Mouse (Mus musculus): Measurements from ENCODE around the gene Olfr616. TPM values are rescaled to one million over a fixed set of nuclear protein-coding genes. Genes with fewer than 3 reads are reported as not detected.

Gene Olfr616
- not detected for polyA plus RNA-seq (2015; fragmentation: Illumina TruSeq; extraction: RNeasy Lipid Tissue Mini Kit (QIAGEN cat#74804); ENCODE audit: low read depth, low replicate concordance)

GRCm38 (mm10) chr7:103569043-103569442 is at the start of gene Olfr616:
Gene Olfr616 (minus strand): TSS chr7:103569143.

GRCm38 (mm10) chr7:103612434-103612833 is 43.5 kb upstream of the Olfr616 start, which contains the start of gene Olfr620:
Gene Olfr620 (minus strand): TSS chr7:103612534.

DNA sequence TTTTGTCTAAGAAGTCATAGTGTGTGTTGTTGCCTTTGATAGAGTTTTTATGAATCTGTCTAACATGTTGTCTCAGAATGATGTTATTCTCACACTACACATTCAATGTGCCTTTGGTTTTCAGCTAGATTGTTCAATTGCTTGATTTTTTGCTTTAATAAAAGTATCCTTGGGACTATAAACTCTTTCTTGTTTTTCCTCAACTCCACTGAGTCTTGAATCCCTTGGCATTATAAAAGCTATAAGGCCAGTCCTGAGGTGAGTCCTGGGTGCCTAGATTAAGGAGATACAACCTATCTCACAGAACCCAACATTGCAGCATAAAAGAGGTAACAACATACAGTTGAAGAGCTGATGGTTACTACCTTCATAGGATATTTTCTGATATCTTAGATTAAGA is 31.3 kb upstream of the Olfr616 start, which contains the start of gene Olfr619:
Gene Olfr619, plus strand, starts transcription at position 301 of the 400 bp plus-strand sequence.

GRCm38 (mm10) chr7:103589803-103590202 is 20.9 kb upstream of the Olfr616 start, which contains the start of gene Olfr618:
Gene Olfr618 (plus strand): TSS chr7:103590103.

DNA sequence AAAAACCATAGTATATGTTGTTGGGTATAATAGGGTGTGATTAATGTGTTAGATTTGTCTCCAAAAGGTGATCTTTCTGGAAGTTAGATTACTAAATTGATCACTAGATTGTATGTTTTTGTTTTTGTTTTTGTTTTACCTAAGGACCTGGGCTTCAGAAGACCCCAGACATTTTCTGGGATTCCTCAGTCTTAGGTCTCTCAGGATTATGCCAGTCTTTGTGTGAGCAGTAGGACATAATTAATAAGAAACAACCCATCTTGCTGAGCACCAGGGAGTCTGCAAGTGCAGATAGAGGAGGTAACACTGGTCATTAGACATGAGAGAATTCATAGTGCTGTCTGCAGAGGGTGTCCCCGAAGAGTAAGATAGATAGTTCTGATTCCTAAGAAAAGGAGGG is 3.8 kb upstream of the Olfr616 start, which contains the start of gene Olfr617:
Gene Olfr617, plus strand, starts transcription at position 301 of the 400 bp plus-strand sequence.

GRCm38 (mm10) chr7:103555779-103556178 is 13.2 kb downstream of the Olfr616 start, which contains the start of gene Olfr615:
Gene Olfr615 (plus strand): TSS chr7:103556079.

GRCm38 (mm10) chr7:103547774-103548173 is 21.2 kb downstream of the Olfr616 start, which contains the start of gene Olfr613:
Gene Olfr613 (plus strand): TSS chr7:103548074.

DNA sequence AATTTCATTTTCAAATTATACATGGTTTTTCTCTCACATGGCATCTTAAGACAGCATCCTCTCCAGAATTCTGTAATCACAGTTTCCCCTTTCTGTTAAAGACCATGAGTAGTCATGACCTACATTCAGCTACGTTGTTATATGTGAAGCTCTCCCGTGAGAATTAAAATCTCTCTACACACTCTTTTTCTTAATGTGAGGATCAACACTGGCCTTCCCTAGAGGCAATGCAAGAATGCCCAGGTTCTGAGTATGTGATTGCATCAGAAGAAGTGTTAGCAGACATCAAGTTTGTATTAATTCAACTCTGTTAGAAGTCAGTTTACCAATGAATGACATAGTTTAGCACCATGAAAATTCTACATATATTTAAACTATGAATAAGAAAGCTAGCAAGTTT is 26.3 kb downstream of the Olfr616 start, which contains the start of gene Olfr612:
Gene Olfr612, minus strand, starts transcription at position 101 of the 400 bp plus-strand sequence.

GRCm38 (mm10) chr7:103520746-103521145 is 48.2 kb downstream of the Olfr616 start, which contains the start of gene Olfr611:
Gene Olfr611 (minus strand): TSS chr7:103520846.

Other genes with a start within 250 kb of the Olfr616 start
- not detected for gene Olfr598, start 245.6 kb downstream of the Olfr616 start, polyA plus RNA-seq (2015; fragmentation: Illumina TruSeq; extraction: RNeasy Lipid Tissue Mini Kit (QIAGEN cat#74804); ENCODE audit: low read depth, low replicate concordance)
- gene Olfr599, start 233.2 kb downstream of the Olfr616 start, polyA plus RNA-seq (2015; fragmentation: Illumina TruSeq; extraction: RNeasy Lipid Tissue Mini Kit (QIAGEN cat#74804); ENCODE audit: low read depth, low replicate concordance), result not detected
- not detected for gene Olfr600, start 219.5 kb downstream of the Olfr616 start, polyA plus RNA-seq (2015; fragmentation: Illumina TruSeq; extraction: RNeasy Lipid Tissue Mini Kit (QIAGEN cat#74804); ENCODE audit: low read depth, low replicate concordance)
- gene Olfr601, start 206.5 kb downstream of the Olfr616 start, polyA plus RNA-seq (2015; fragmentation: Illumina TruSeq; extraction: RNeasy Lipid Tissue Mini Kit (QIAGEN cat#74804); ENCODE audit: low read depth, low replicate concordance), result not detected
- not detected for gene Olfr603, start 183.0 kb downstream of the Olfr616 start, polyA plus RNA-seq (2015; fragmentation: Illumina TruSeq; extraction: RNeasy Lipid Tissue Mini Kit (QIAGEN cat#74804); ENCODE audit: low read depth, low replicate concordance)
- not detected for gene Usp17lc, start 154.1 kb downstream of the Olfr616 start, polyA plus RNA-seq (2015; fragmentation: Illumina TruSeq; extraction: RNeasy Lipid Tissue Mini Kit (QIAGEN cat#74804); ENCODE audit: low read depth, low replicate concordance)
- not detected for gene Olfr605, start 123.7 kb downstream of the Olfr616 start, polyA plus RNA-seq (2015; fragmentation: Illumina TruSeq; extraction: RNeasy Lipid Tissue Mini Kit (QIAGEN cat#74804); ENCODE audit: low read depth, low replicate concordance)
- not detected for gene Olfr606, start 120.1 kb downstream of the Olfr616 start, polyA plus RNA-seq (2015; fragmentation: Illumina TruSeq; extraction: RNeasy Lipid Tissue Mini Kit (QIAGEN cat#74804); ENCODE audit: low read depth, low replicate concordance)
- gene Olfr607, start 105.0 kb downstream of the Olfr616 start, polyA plus RNA-seq (2015; fragmentation: Illumina TruSeq; extraction: RNeasy Lipid Tissue Mini Kit (QIAGEN cat#74804); ENCODE audit: low read depth, low replicate concordance), result not detected
- gene Olfr608, start 99.3 kb downstream of the Olfr616 start, polyA plus RNA-seq (2015; fragmentation: Illumina TruSeq; extraction: RNeasy Lipid Tissue Mini Kit (QIAGEN cat#74804); ENCODE audit: low read depth, low replicate concordance), result not detected
- gene Olfr609, start 71.1 kb downstream of the Olfr616 start, polyA plus RNA-seq (2015; fragmentation: Illumina TruSeq; extraction: RNeasy Lipid Tissue Mini Kit (QIAGEN cat#74804); ENCODE audit: low read depth, low replicate concordance), result not detected
- not detected for gene Olfr610, start 57.0 kb downstream of the Olfr616 start, polyA plus RNA-seq (2015; fragmentation: Illumina TruSeq; extraction: RNeasy Lipid Tissue Mini Kit (QIAGEN cat#74804); ENCODE audit: low read depth, low replicate concordance)
- gene Olfr611, start 48.3 kb downstream of the Olfr616 start, polyA plus RNA-seq (2015; fragmentation: Illumina TruSeq; extraction: RNeasy Lipid Tissue Mini Kit (QIAGEN cat#74804); ENCODE audit: low read depth, low replicate concordance), result not detected
- gene Olfr612, start 26.4 kb downstream of the Olfr616 start, polyA plus RNA-seq (2015; fragmentation: Illumina TruSeq; extraction: RNeasy Lipid Tissue Mini Kit (QIAGEN cat#74804); ENCODE audit: low read depth, low replicate concordance), result not detected
- gene Olfr613, start 21.1 kb downstream of the Olfr616 start, polyA plus RNA-seq (2015; fragmentation: Illumina TruSeq; extraction: RNeasy Lipid Tissue Mini Kit (QIAGEN cat#74804); ENCODE audit: low read depth, low replicate concordance), result not detected
- not detected for gene Olfr615, start 13.1 kb downstream of the Olfr616 start, polyA plus RNA-seq (2015; fragmentation: Illumina TruSeq; extraction: RNeasy Lipid Tissue Mini Kit (QIAGEN cat#74804); ENCODE audit: low read depth, low replicate concordance)
- not detected for gene Olfr617, start 3.9 kb upstream of the Olfr616 start, polyA plus RNA-seq (2015; fragmentation: Illumina TruSeq; extraction: RNeasy Lipid Tissue Mini Kit (QIAGEN cat#74804); ENCODE audit: low read depth, low replicate concordance)
- not detected for gene Olfr618, start 21.0 kb upstream of the Olfr616 start, polyA plus RNA-seq (2015; fragmentation: Illumina TruSeq; extraction: RNeasy Lipid Tissue Mini Kit (QIAGEN cat#74804); ENCODE audit: low read depth, low replicate concordance)
- gene Olfr619, start 31.4 kb upstream of the Olfr616 start, polyA plus RNA-seq (2015; fragmentation: Illumina TruSeq; extraction: RNeasy Lipid Tissue Mini Kit (QIAGEN cat#74804); ENCODE audit: low read depth, low replicate concordance), result not detected
- not detected for gene Olfr620, start 43.4 kb upstream of the Olfr616 start, polyA plus RNA-seq (2015; fragmentation: Illumina TruSeq; extraction: RNeasy Lipid Tissue Mini Kit (QIAGEN cat#74804); ENCODE audit: low read depth, low replicate concordance)
- gene Olfr622, start 73.6 kb upstream of the Olfr616 start, polyA plus RNA-seq (2015; fragmentation: Illumina TruSeq; extraction: RNeasy Lipid Tissue Mini Kit (QIAGEN cat#74804); ENCODE audit: low read depth, low replicate concordance), result not detected
- gene Olfr623, start 94.6 kb upstream of the Olfr616 start, polyA plus RNA-seq (2015; fragmentation: Illumina TruSeq; extraction: RNeasy Lipid Tissue Mini Kit (QIAGEN cat#74804); ENCODE audit: low read depth, low replicate concordance), result not detected
- not detected for gene Olfr624, start 102.0 kb upstream of the Olfr616 start, polyA plus RNA-seq (2015; fragmentation: Illumina TruSeq; extraction: RNeasy Lipid Tissue Mini Kit (QIAGEN cat#74804); ENCODE audit: low read depth, low replicate concordance)
- gene Olfr625-ps1, start 113.6 kb upstream of the Olfr616 start, polyA plus RNA-seq (2015; fragmentation: Illumina TruSeq; extraction: RNeasy Lipid Tissue Mini Kit (QIAGEN cat#74804); ENCODE audit: low read depth, low replicate concordance), result not detected
- not detected for gene Olfr243, start 145.5 kb upstream of the Olfr616 start, polyA plus RNA-seq (2015; fragmentation: Illumina TruSeq; extraction: RNeasy Lipid Tissue Mini Kit (QIAGEN cat#74804); ENCODE audit: low read depth, low replicate concordance)
- gene Olfr628, start 161.2 kb upstream of the Olfr616 start, polyA plus RNA-seq (2015; fragmentation: Illumina TruSeq; extraction: RNeasy Lipid Tissue Mini Kit (QIAGEN cat#74804); ENCODE audit: low read depth, low replicate concordance), result not detected
- not detected for gene Olfr629, start 175.8 kb upstream of the Olfr616 start, polyA plus RNA-seq (2015; fragmentation: Illumina TruSeq; extraction: RNeasy Lipid Tissue Mini Kit (QIAGEN cat#74804); ENCODE audit: low read depth, low replicate concordance)
- not detected for gene Olfr630, start 188.2 kb upstream of the Olfr616 start, polyA plus RNA-seq (2015; fragmentation: Illumina TruSeq; extraction: RNeasy Lipid Tissue Mini Kit (QIAGEN cat#74804); ENCODE audit: low read depth, low replicate concordance)
- not detected for gene Olfr69, start 202.5 kb upstream of the Olfr616 start, polyA plus RNA-seq (2015; fragmentation: Illumina TruSeq; extraction: RNeasy Lipid Tissue Mini Kit (QIAGEN cat#74804); ENCODE audit: low read depth, low replicate concordance)
- not detected for gene Olfr68, start 210.6 kb upstream of the Olfr616 start, polyA plus RNA-seq (2015; fragmentation: Illumina TruSeq; extraction: RNeasy Lipid Tissue Mini Kit (QIAGEN cat#74804); ENCODE audit: low read depth, low replicate concordance)
- gene Olfr67, start 222.7 kb upstream of the Olfr616 start, polyA plus RNA-seq (2015; fragmentation: Illumina TruSeq; extraction: RNeasy Lipid Tissue Mini Kit (QIAGEN cat#74804); ENCODE audit: low read depth, low replicate concordance), result not detected
- 154 TPM for gene Hbb-bt, start 244.9 kb upstream of the Olfr616 start, polyA plus RNA-seq (2015; fragmentation: Illumina TruSeq; extraction: RNeasy Lipid Tissue Mini Kit (QIAGEN cat#74804); ENCODE audit: low read depth, low replicate concordance)

Measured in brain, adult 10 weeks (tissue).